Mouse (Mus musculus): Measurements from ENCODE around the gene Psma6. TPM values are rescaled to one million over a fixed set of nuclear protein-coding genes. Genes with fewer than 3 reads are reported as not detected.

The Psma6 gene
- polyA plus RNA-seq, 1 experiment from 2014 or later: 448 TPM

DNA sequence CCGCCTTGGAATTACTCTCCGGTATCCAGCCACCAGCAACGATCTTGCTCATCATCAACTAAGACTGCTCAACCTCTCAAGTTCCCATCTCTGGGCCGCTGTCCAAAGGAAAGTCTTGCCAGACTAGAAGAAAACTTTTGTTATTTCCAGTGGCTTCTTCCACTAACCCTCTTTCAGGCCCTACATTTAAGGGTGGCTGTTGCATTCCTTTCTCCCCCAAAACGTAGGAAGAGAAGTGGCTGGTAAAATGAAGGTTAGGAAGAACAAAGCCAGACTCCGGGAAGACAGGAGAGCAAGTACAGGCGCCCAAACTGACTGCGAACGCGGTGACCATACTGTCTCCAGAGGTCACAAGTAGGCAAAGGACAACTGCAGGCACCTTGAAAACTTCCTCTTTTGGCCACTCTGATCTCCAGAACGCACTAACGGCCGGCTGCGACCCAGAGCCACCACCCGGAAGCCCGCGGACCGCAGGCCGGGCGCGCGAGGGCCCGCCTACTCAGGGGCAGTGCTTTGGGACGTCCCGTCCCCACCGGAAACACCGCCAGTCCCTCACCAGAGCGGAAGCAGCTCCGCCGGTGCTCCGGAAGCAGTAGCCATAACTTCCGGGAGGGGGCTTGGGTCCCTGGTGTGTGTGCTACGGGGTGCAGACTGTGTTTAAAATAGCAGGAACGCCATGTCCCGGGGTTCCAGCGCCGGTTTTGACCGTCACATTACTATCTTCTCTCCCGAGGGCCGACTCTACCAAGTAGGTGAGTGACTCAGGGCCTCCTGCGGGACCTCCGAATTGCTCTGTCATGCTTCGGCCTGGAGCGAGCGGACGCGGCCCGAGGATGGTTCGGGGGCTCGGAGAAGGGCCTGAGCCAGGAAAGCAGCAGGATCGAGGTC, 14.5 kb downstream of the Psma6 start:
- Histone ChIP-seq H3K4me1 (ENCODE audit: control insufficient read depth, insufficient read depth, low read length) (peaks cover 17% of the 10 kb centered on the region), H3K27me3 (ENCODE audit: control insufficient read depth, insufficient read depth, low read length) (no peaks in the 10 kb centered on the region), H3K27ac (replicated peaks; ENCODE audit: low read depth, low read length) (peak overlapping the region; percentile 89), H3K4me3 (replicated peaks; ENCODE audit: low read depth, low read length) (peak overlapping the region; percentile 98), H3K36me3 (ENCODE audit: control insufficient read depth, insufficient read depth, low read length) (no peaks in the 10 kb centered on the region), H3K9me3 (ENCODE audit: control insufficient read depth, low read length) (no peaks in the 10 kb centered on the region), H3K9ac (replicated peaks; ENCODE audit: low read length) (peak overlapping the region; percentile 90), H3K4me2 (ENCODE audit: low read length) (peak overlapping the region; percentile 97)
- DNase-seq (peak; percentile 96), ATAC-seq (ENCODE audit: low FRiP score, low TSS enrichment) (peak; percentile 99)
- WGBS: under 1% methylated on average over 51 of the region's 51 CpGs

DNA sequence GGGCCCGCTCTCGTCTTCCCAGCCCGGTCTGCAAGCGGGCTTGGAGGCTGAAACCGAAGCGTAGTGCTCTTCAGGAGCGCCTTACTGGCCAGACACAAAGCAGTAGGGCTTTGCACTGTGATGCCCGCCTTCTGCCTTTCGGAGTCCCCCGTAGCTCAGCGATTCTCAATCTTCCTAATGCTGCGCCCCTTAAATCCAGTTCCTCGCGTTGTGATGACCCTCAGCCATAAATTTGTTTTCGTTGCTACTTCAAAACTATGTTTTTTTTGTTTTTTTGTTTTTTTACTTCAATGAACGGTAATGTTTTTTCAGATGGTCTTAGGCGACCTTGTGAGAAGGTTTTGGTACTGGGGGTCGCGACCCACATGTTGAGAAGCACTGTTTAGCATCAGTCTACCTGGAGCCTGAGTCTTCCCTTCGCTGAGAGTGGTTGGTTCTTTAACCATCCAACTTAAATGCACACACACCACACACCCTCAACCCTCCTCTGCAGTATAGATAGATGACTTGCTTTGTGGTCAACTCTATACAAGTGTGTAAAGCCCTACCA, 15.2 kb downstream of the Psma6 start:
- ATAC-seq (ENCODE audit: low FRiP score, low TSS enrichment): no peak
- H3K36me3 ChIP-seq (ENCODE audit: control insufficient read depth, insufficient read depth, low read length): no peaks in the 10 kb centered on the region
- H3K4me1 ChIP-seq (ENCODE audit: control insufficient read depth, insufficient read depth, low read length): peaks cover 17% of the 10 kb centered on the region
- H3K27me3 ChIP-seq (ENCODE audit: control insufficient read depth, insufficient read depth, low read length): no peaks in the 10 kb centered on the region
- H3K9me3 ChIP-seq (ENCODE audit: control insufficient read depth, low read length): no peaks in the 10 kb centered on the region
- peak overlapping the region; percentile 97 for H3K4me2 ChIP-seq (ENCODE audit: low read length)
- peak overlapping the region; percentile 98 for H3K4me3 ChIP-seq (replicated peaks; ENCODE audit: low read depth, low read length)
- peak overlapping the region; percentile 90 for H3K9ac ChIP-seq (replicated peaks; ENCODE audit: low read length)
- no peak for DNase-seq
- peak overlapping the region; percentile 89 for H3K27ac ChIP-seq (replicated peaks; ENCODE audit: low read depth, low read length)
- WGBS: 1% methylated on average over 20 of the region's 20 CpGs

DNA sequence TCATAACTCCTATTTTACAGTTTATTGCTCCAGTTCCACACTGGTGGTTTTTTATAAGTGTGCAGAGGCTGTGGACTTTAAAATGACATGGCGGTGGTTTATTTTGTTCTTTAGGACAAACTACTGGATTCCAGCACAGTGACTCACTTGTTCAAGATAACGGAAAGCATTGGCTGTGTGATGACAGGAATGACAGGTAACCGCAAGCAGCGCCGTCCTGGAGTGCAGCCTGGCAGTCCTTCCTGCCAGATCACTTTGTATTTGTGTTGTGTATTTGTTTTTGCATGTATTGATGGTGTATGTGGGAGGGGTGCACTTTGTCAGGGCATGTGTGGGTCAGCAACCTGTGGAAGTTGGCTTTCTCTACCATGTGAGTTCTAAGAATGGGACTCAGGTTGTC, 23.9 kb downstream of the Psma6 start:
- DNase-seq (no peak), ATAC-seq (ENCODE audit: low FRiP score, low TSS enrichment) (no peak)
- Histone ChIP-seq H3K9me3 (ENCODE audit: control insufficient read depth, low read length) (no peaks in the 10 kb centered on the region), H3K27me3 (ENCODE audit: control insufficient read depth, insufficient read depth, low read length) (no peaks in the 10 kb centered on the region), H3K4me1 (ENCODE audit: control insufficient read depth, insufficient read depth, low read length) (no peaks in the 10 kb centered on the region), H3K4me2 (ENCODE audit: low read length) (no peak overlapping the region), H3K27ac (replicated peaks; ENCODE audit: low read depth, low read length) (no peak overlapping the region), H3K36me3 (ENCODE audit: control insufficient read depth, insufficient read depth, low read length) (peaks cover 46% of the 10 kb centered on the region), H3K4me3 (replicated peaks; ENCODE audit: low read depth, low read length) (no peak overlapping the region), H3K9ac (replicated peaks; ENCODE audit: low read length) (no peak overlapping the region)
- WGBS: 95% methylated on average over 5 of the region's 5 CpGs

DNA sequence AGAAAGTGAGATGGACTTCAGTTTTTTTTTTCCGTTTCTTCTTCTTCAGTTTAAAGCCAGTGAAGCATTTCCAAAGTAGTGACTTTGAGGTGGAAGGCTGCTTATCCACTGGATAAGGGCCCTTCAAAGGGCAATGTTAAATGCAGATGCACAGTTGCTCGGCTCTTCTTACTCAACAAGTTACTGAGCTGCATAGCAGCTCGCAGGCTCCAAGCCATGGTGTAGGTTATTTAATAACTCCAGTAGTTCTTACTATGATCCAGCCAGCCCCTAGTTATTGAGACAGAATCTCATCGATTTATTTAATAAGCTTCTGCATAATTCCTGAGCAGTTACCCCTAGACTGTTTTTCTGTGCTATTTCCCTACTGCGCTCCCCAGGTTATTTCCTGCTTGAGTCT, 31.2 kb downstream of the Psma6 start:
- DNase-seq (no peak), ATAC-seq (ENCODE audit: low FRiP score, low TSS enrichment) (no peak)
- H3K36me3 ChIP-seq (ENCODE audit: control insufficient read depth, insufficient read depth, low read length): peaks cover 83% of the 10 kb centered on the region
- no peak overlapping the region for H3K27ac ChIP-seq (replicated peaks; ENCODE audit: low read depth, low read length)
- H3K4me1 ChIP-seq (ENCODE audit: control insufficient read depth, insufficient read depth, low read length): no peaks in the 10 kb centered on the region
- WGBS: 93% methylated on average over 5 of the region's 5 CpGs
- H3K9me3 ChIP-seq (ENCODE audit: control insufficient read depth, low read length): no peaks in the 10 kb centered on the region
- H3K9ac ChIP-seq (replicated peaks; ENCODE audit: low read length): no peak overlapping the region
- H3K4me3 ChIP-seq (replicated peaks; ENCODE audit: low read depth, low read length): no peak overlapping the region
- no peak overlapping the region for H3K4me2 ChIP-seq (ENCODE audit: low read length)
- H3K27me3 ChIP-seq (ENCODE audit: control insufficient read depth, insufficient read depth, low read length): no peaks in the 10 kb centered on the region

DNA sequence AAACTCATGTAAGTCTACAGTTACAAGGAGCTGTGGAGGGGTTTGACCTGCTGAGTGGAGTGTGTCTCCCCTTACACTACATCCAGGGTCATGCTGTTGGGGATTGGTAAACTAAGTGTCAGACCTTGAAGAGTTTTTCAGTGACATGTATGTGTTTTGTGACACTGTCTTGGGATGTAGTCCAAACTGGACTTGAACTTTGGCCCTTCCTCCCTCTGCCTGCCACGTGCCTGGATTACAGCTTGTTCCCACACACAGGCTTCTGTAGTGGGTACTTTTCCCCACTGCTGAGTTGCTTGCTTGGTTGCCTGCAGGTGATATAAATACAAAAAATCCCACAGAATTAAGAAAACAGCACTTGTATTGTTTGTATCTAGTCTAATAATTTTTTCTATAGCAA, 31.7 kb downstream of the Psma6 start:
- no peaks in the 10 kb centered on the region for H3K27me3 ChIP-seq (ENCODE audit: control insufficient read depth, insufficient read depth, low read length)
- no peak overlapping the region for H3K27ac ChIP-seq (replicated peaks; ENCODE audit: low read depth, low read length)
- H3K4me1 ChIP-seq (ENCODE audit: control insufficient read depth, insufficient read depth, low read length): no peaks in the 10 kb centered on the region
- no peak overlapping the region for H3K4me3 ChIP-seq (replicated peaks; ENCODE audit: low read depth, low read length)
- peaks cover 88% of the 10 kb centered on the region for H3K36me3 ChIP-seq (ENCODE audit: control insufficient read depth, insufficient read depth, low read length)
- no peak overlapping the region for H3K4me2 ChIP-seq (ENCODE audit: low read length)
- no peaks in the 10 kb centered on the region for H3K9me3 ChIP-seq (ENCODE audit: control insufficient read depth, low read length)
- ATAC-seq (ENCODE audit: low FRiP score, low TSS enrichment) (no peak), DNase-seq (no peak)
- 95% methylated on average over 1 of the region's 1 CpGs for WGBS
- no peak overlapping the region for H3K9ac ChIP-seq (replicated peaks; ENCODE audit: low read length)

DNA sequence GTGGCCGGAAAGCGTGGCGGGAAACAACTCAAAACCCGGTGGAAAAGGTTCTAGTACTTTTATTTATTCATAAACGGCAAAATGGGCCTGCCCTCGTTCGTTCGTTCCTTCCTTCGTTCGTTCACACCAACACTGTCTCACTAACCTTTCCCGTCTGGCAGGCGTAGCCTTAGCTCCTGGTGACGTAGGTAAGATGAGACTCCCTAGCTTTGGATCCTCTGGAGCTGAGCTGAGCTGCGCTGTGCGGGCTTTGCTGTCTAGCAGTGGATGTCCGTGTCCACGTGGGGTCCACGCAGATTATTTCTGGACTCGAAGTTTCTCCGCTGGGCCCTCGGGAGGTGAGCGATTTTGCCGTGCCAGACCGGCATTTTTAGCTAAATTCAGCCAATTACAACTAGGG, 36.2 kb downstream of the Psma6 start:
- Histone ChIP-seq H3K36me3 (ENCODE audit: control insufficient read depth, insufficient read depth, low read length) (peaks cover 52% of the 10 kb centered on the region), H3K9ac (replicated peaks; ENCODE audit: low read length) (no peak overlapping the region), H3K27ac (replicated peaks; ENCODE audit: low read depth, low read length) (no peak overlapping the region), H3K4me2 (ENCODE audit: low read length) (no peak overlapping the region), H3K9me3 (ENCODE audit: control insufficient read depth, low read length) (no peaks in the 10 kb centered on the region), H3K27me3 (ENCODE audit: control insufficient read depth, insufficient read depth, low read length) (no peaks in the 10 kb centered on the region), H3K4me1 (ENCODE audit: control insufficient read depth, insufficient read depth, low read length) (no peaks in the 10 kb centered on the region), H3K4me3 (replicated peaks; ENCODE audit: low read depth, low read length) (no peak overlapping the region)
- DNase-seq (no peak), ATAC-seq (ENCODE audit: low FRiP score, low TSS enrichment) (no peak)
- 96% methylated on average over 24 of the region's 24 CpGs for WGBS

DNA sequence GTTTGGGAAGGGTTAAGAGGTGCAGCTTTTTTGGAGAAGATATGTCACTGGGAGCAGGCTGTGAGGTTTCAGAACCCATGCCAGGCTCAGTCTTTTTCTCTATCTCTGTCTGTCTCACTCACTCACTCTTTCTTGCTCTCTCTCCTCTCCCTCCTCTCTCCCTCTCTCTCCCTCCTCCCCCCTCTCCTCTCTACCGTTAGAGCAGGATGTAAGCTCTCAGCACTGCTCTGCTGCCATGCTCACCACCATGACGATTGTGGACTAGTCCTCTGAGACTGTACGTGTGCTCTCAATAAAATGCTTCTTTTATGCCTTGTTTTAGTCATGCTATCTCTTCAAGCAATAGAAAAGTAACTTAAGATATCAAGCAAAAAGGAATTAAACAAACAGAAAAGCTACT, 38.0 kb downstream of the Psma6 start:
- H3K4me1 ChIP-seq (ENCODE audit: control insufficient read depth, insufficient read depth, low read length): no peaks in the 10 kb centered on the region
- H3K9ac ChIP-seq (replicated peaks; ENCODE audit: low read length): no peak overlapping the region
- no peak overlapping the region for H3K4me2 ChIP-seq (ENCODE audit: low read length)
- H3K27ac ChIP-seq (replicated peaks; ENCODE audit: low read depth, low read length): no peak overlapping the region
- WGBS: 44% methylated on average over 3 of the region's 3 CpGs
- ATAC-seq (ENCODE audit: low FRiP score, low TSS enrichment) (no peak), DNase-seq (no peak)
- H3K36me3 ChIP-seq (ENCODE audit: control insufficient read depth, insufficient read depth, low read length): peaks cover 34% of the 10 kb centered on the region
- no peaks in the 10 kb centered on the region for H3K27me3 ChIP-seq (ENCODE audit: control insufficient read depth, insufficient read depth, low read length)
- no peaks in the 10 kb centered on the region for H3K9me3 ChIP-seq (ENCODE audit: control insufficient read depth, low read length)
- no peak overlapping the region for H3K4me3 ChIP-seq (replicated peaks; ENCODE audit: low read depth, low read length)

DNA sequence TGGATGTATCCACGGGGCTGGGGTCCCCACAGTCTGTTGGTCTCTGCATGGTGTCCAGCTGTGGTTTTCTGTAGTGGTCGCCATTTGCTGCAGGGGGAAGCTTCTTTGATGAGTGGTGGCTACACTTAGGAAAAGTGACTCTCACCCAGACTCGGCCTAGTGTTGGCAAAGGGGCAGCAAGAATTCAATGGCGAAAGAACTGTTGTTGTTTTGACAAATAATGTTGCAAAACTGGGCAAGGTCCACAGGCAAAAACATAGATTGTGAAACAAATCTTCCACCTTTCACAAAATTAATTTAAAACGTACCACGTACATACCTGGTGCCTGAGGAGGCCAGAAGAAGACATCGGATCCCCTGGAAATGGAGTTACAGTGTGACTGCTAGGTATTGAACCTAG, 42.3 kb downstream of the Psma6 start:
- H3K9me3 ChIP-seq (ENCODE audit: control insufficient read depth, low read length): no peaks in the 10 kb centered on the region
- 93% methylated on average over 7 of the region's 7 CpGs for WGBS
- H3K36me3 ChIP-seq (ENCODE audit: control insufficient read depth, insufficient read depth, low read length): no peaks in the 10 kb centered on the region
- H3K4me1 ChIP-seq (ENCODE audit: control insufficient read depth, insufficient read depth, low read length): no peaks in the 10 kb centered on the region
- H3K4me2 ChIP-seq (ENCODE audit: low read length): no peak overlapping the region
- no peak overlapping the region for H3K9ac ChIP-seq (replicated peaks; ENCODE audit: low read length)
- no peak overlapping the region for H3K27ac ChIP-seq (replicated peaks; ENCODE audit: low read depth, low read length)
- no peaks in the 10 kb centered on the region for H3K27me3 ChIP-seq (ENCODE audit: control insufficient read depth, insufficient read depth, low read length)
- ATAC-seq (ENCODE audit: low FRiP score, low TSS enrichment) (no peak), DNase-seq (no peak)
- H3K4me3 ChIP-seq (replicated peaks; ENCODE audit: low read depth, low read length): no peak overlapping the region

DNA sequence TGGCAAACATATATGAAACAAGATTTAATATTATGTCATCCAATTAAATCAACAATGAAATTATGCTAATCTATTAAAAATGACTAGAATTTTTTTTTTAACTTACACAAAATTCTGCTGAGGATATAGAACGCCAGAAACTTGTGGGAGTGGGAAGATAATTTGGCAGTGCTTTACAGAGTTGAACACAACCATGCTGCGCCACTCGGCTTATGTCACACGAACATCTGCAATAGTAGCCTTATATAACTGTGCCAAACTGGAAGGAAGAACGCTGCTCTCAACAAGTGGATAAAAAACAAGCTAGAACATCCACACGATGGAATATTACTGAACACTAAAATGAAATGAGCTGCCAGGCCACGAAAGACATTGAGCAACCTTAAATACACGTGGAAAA, 45.2 kb downstream of the Psma6 start:
- H3K4me2 ChIP-seq (ENCODE audit: low read length): no peak overlapping the region
- 87% methylated on average over 8 of the region's 8 CpGs for WGBS
- no peak overlapping the region for H3K27ac ChIP-seq (replicated peaks; ENCODE audit: low read depth, low read length)
- no peak overlapping the region for H3K4me3 ChIP-seq (replicated peaks; ENCODE audit: low read depth, low read length)
- H3K9ac ChIP-seq (replicated peaks; ENCODE audit: low read length): no peak overlapping the region
- no peaks in the 10 kb centered on the region for H3K9me3 ChIP-seq (ENCODE audit: control insufficient read depth, low read length)
- DNase-seq (no peak), ATAC-seq (ENCODE audit: low FRiP score, low TSS enrichment) (no peak)
- no peaks in the 10 kb centered on the region for H3K4me1 ChIP-seq (ENCODE audit: control insufficient read depth, insufficient read depth, low read length)
- H3K36me3 ChIP-seq (ENCODE audit: control insufficient read depth, insufficient read depth, low read length): no peaks in the 10 kb centered on the region
- H3K27me3 ChIP-seq (ENCODE audit: control insufficient read depth, insufficient read depth, low read length): no peaks in the 10 kb centered on the region

Measured in midbrain, embryonic 14.5 days (tissue).